Mouse (Mus musculus) lung, embryonic 14.5 days (tissue): ENCODE results near the gene B4galnt2. TPM values are rescaled to one million over a fixed set of nuclear protein-coding genes. Genes with fewer than 3 reads are reported as not detected.
A peak's percentile ranks its signal among the peaks of the same experiment; 100 is the strongest.

Experiments
- ATAC-seq: fragments of 200-750 bp; cut with Nextera tagmentation; 2 replicates; pipeline ENCODE4 v1.8.0; 2017; ENCODE audit warnings: mild to moderate bottlenecking, moderate TSS enrichment, moderate library complexity; ENCODE audit not compliant: insufficient read depth
- DNase-seq: peaks from one replicate; pipeline ENCODE4 v3.0.0-alpha.2; 2015
- H3K27ac ChIP-seq: fragments of 300-500 bp; sonication (generic); 2 replicates; pipeline ENCODE4 v1.5.1; 2014; ENCODE audit warnings: low read depth, mild to moderate bottlenecking, moderate library complexity
- H3K27me3 ChIP-seq: fragments of 300-500 bp; sonication (generic); 2 replicates; pipeline ENCODE4 v1.6.1; 2014; ENCODE audit warnings: low read length, control low read depth; ENCODE audit not compliant: insufficient read depth
- H3K36me3 ChIP-seq: fragments of 300-500 bp; sonication (generic); 2 replicates; pipeline ENCODE4 v1.6.1; 2014; ENCODE audit warnings: control low read depth; ENCODE audit not compliant: insufficient read depth
- H3K4me1 ChIP-seq: fragments of 300-500 bp; sonication (generic); 2 replicates; pipeline ENCODE4 v1.6.1; 2014; ENCODE audit warnings: antibody characterized with exemption, control low read depth; ENCODE audit not compliant: insufficient read depth
- H3K4me2 ChIP-seq: fragments of 300-500 bp; sonication (generic); 2 replicates; pipeline ENCODE4 v1.6.1; 2014; ENCODE audit warnings: mild to moderate bottlenecking
- H3K4me3 ChIP-seq: fragments of 300-500 bp; sonication (generic); 2 replicates; pipeline ENCODE4 v1.5.1; 2014; ENCODE audit warnings: low read depth, low read length
- H3K9ac ChIP-seq: fragments of 300-500 bp; sonication (generic); 2 replicates; pipeline ENCODE4 v1.6.1; 2014
- H3K9me3 ChIP-seq: fragments of 300-500 bp; sonication (generic); 2 replicates; pipeline ENCODE4 v1.6.1; 2016; ENCODE audit warnings: low read depth, low read length, control low read depth
- CTCF ChIP-seq: IDR thresholded peaks from 2 replicates; pipeline ENCODE4 v1.5.1; 2016; ENCODE audit warnings: antibody characterized with exemption, low read depth
- WGBS: fragments of 180-500 bp; shearing (Covaris S2); extraction: QIAGEN DNeasy Blood & Tissue Kit; methylation state at CpG from one replicate; pipeline ENCODE4 v1.1.7; 2014; 5-methylcytosine and 5-hydroxymethylcytosine counted together
- polyA plus RNA-seq: library from polyadenylated mRNA; unstranded; fragments of >200 nt; fragmentation: Nextera tagmentation; extraction: Ambion mirVana; gene quantifications from 2 replicates; pipeline ENCODE4 v1.2.1, GENCODE M21; 2014

B4galnt2 gene
- polyA plus RNA-seq, 1 experiment from 2014 or later, result 0.11 TPM

- TF ChIP-seq CTCF, result no peak
- Histone ChIP-seq H3K4me1 (no peaks in the 10 kb centered on the region), H3K4me3 (no peak overlapping the region), H3K4me2 (no peak overlapping the region), H3K27ac (no peak overlapping the region), H3K36me3 (no peaks in the 10 kb centered on the region), H3K9ac (no peak overlapping the region), H3K9me3 (no peaks in the 10 kb centered on the region), H3K27me3 (no peaks in the 10 kb centered on the region)
- no peak for ATAC-seq
- 90% methylated on average over 8 of the region's 8 CpGs for WGBS
- DNase-seq, result no peak
These were observed 53.3 kb downstream of the B4galnt2 start for GRCm38 (mm10) chr11:95861397-95861796.

GRCm38 (mm10) chr11:95860071-95860490 is 54.6 kb downstream of the B4galnt2 start:
- peak overlapping the region; percentile 79 for H3K4me2 ChIP-seq
- H3K27ac ChIP-seq, result peak overlapping the region; percentile 95; the same call in 1 of the 2 replicates
- H3K36me3 ChIP-seq, result no peaks in the 10 kb centered on the region
- WGBS, result 10% methylated on average over 3 of the region's 3 CpGs
- H3K27me3 ChIP-seq, result no peaks in the 10 kb centered on the region
- ATAC-seq (no peak), DNase-seq (no peak)
- H3K9ac ChIP-seq, result peak overlapping the region; percentile 67
- H3K9me3 ChIP-seq, result no peaks in the 10 kb centered on the region
- TF ChIP-seq CTCF, result no peak
- H3K4me1 ChIP-seq, result no peaks in the 10 kb centered on the region
- H3K4me3 ChIP-seq, result peak overlapping the region; percentile 71

GRCm38 (mm10) chr11:95859468-95859855 is 55.2 kb downstream of the B4galnt2 start:
- Histone ChIP-seq H3K4me1 (no peaks in the 10 kb centered on the region), H3K4me3 (peak overlapping the region; percentile 71), H3K36me3 (no peaks in the 10 kb centered on the region), H3K9me3 (no peaks in the 10 kb centered on the region), H3K27me3 (no peaks in the 10 kb centered on the region), H3K27ac (peak overlapping the region; percentile 95), H3K4me2 (peak overlapping the region; percentile 79), H3K9ac (peak overlapping the region; percentile 67)
- DNase-seq (peak; percentile 83), ATAC-seq (peak; percentile 57)
- WGBS, result under 1% methylated on average over 35 of the region's 35 CpGs
- peak; percentile 25; the same call in 1 of the 2 replicates for TF ChIP-seq CTCF

- Histone ChIP-seq H3K4me1 (no peaks in the 10 kb centered on the region), H3K27ac (peak overlapping the region; percentile 95), H3K36me3 (no peaks in the 10 kb centered on the region), H3K4me2 (peak overlapping the region; percentile 79), H3K4me3 (peak overlapping the region; percentile 71), H3K9me3 (no peaks in the 10 kb centered on the region), H3K27me3 (no peaks in the 10 kb centered on the region), H3K9ac (peak overlapping the region; percentile 67)
- no peak for TF ChIP-seq CTCF
- under 1% methylated on average over 58 of the region's 58 CpGs for WGBS
- peak; percentile 97 for DNase-seq
- ATAC-seq, result peak; percentile 99
These were observed 55.9 kb downstream of the B4galnt2 start for GRCm38 (mm10) chr11:95858528-95859467.

- H3K36me3 ChIP-seq, result no peaks in the 10 kb centered on the region
- peak overlapping the region; percentile 79 for H3K4me2 ChIP-seq
- H3K4me1 ChIP-seq, result no peaks in the 10 kb centered on the region
- no peaks in the 10 kb centered on the region for H3K9me3 ChIP-seq
- no peak for ATAC-seq
- no peaks in the 10 kb centered on the region for H3K27me3 ChIP-seq
- no peak for TF ChIP-seq CTCF
- WGBS, result 18% methylated on average over 21 of the region's 21 CpGs
- H3K27ac ChIP-seq, result peak overlapping the region; percentile 95
- DNase-seq, result peak; percentile 49
- peak overlapping the region; percentile 71 for H3K4me3 ChIP-seq
- H3K9ac ChIP-seq, result peak overlapping the region; percentile 67
These were observed 56.8 kb downstream of the B4galnt2 start for GRCm38 (mm10) chr11:95857716-95858527.

- Histone ChIP-seq H3K27me3 (no peaks in the 10 kb centered on the region), H3K9ac (no peak overlapping the region), H3K9me3 (no peaks in the 10 kb centered on the region), H3K36me3 (no peaks in the 10 kb centered on the region), H3K4me3 (no peak overlapping the region), H3K27ac (no peak overlapping the region), H3K4me2 (peak overlapping the region; percentile 79; the same call in 1 of the 2 replicates), H3K4me1 (no peaks in the 10 kb centered on the region)
- DNase-seq (no peak), ATAC-seq (no peak)
- 75% methylated on average over 4 of the region's 4 CpGs for WGBS
- no peak for TF ChIP-seq CTCF
These were observed 57.4 kb downstream of the B4galnt2 start for GRCm38 (mm10) chr11:95857306-95857705.

GRCm38 (mm10) chr11:95853684-95854083 is 61.0 kb downstream of the B4galnt2 start:
- TF ChIP-seq CTCF, result peak; percentile 79
- Histone ChIP-seq H3K4me3 (no peak overlapping the region), H3K27me3 (no peaks in the 10 kb centered on the region), H3K4me2 (no peak overlapping the region), H3K9ac (no peak overlapping the region), H3K9me3 (no peaks in the 10 kb centered on the region), H3K36me3 (no peaks in the 10 kb centered on the region), H3K4me1 (no peaks in the 10 kb centered on the region), H3K27ac (no peak overlapping the region)
- DNase-seq, result peak; percentile 76
- 48% methylated on average over 5 of the region's 5 CpGs for WGBS
- no peak for ATAC-seq
